Mouse (Mus musculus) lung, embryonic 14.5 days (tissue): ENCODE measurements around the gene Aprt. TPM values are rescaled to one million over a fixed set of nuclear protein-coding genes. Genes with fewer than 3 reads are reported as not detected.

Experiments
- ATAC-seq: fragments of 200-750 bp; cut with Nextera tagmentation; 2 replicates; pipeline ENCODE4 v1.8.0; 2017; ENCODE audit warnings: mild to moderate bottlenecking, moderate TSS enrichment, moderate library complexity; ENCODE audit not compliant: insufficient read depth
- DNase-seq: peaks from one replicate; pipeline ENCODE4 v3.0.0-alpha.2; 2015
- H3K27ac ChIP-seq: fragments of 300-500 bp; sonication (generic); 2 replicates; pipeline ENCODE4 v1.5.1; 2014; ENCODE audit warnings: low read depth, mild to moderate bottlenecking, moderate library complexity
- H3K27me3 ChIP-seq: fragments of 300-500 bp; sonication (generic); 2 replicates; pipeline ENCODE4 v1.6.1; 2014; ENCODE audit warnings: low read length, control low read depth; ENCODE audit not compliant: insufficient read depth
- H3K36me3 ChIP-seq: fragments of 300-500 bp; sonication (generic); 2 replicates; pipeline ENCODE4 v1.6.1; 2014; ENCODE audit warnings: control low read depth; ENCODE audit not compliant: insufficient read depth
- H3K4me1 ChIP-seq: fragments of 300-500 bp; sonication (generic); 2 replicates; pipeline ENCODE4 v1.6.1; 2014; ENCODE audit warnings: antibody characterized with exemption, control low read depth; ENCODE audit not compliant: insufficient read depth
- H3K4me2 ChIP-seq: fragments of 300-500 bp; sonication (generic); 2 replicates; pipeline ENCODE4 v1.6.1; 2014; ENCODE audit warnings: mild to moderate bottlenecking
- H3K4me3 ChIP-seq: fragments of 300-500 bp; sonication (generic); 2 replicates; pipeline ENCODE4 v1.5.1; 2014; ENCODE audit warnings: low read depth, low read length
- H3K9ac ChIP-seq: fragments of 300-500 bp; sonication (generic); 2 replicates; pipeline ENCODE4 v1.6.1; 2014
- H3K9me3 ChIP-seq: fragments of 300-500 bp; sonication (generic); 2 replicates; pipeline ENCODE4 v1.6.1; 2016; ENCODE audit warnings: low read depth, low read length, control low read depth
- CTCF ChIP-seq: IDR thresholded peaks from 2 replicates; pipeline ENCODE4 v1.5.1; 2016; ENCODE audit warnings: antibody characterized with exemption, low read depth
- WGBS: fragments of 180-500 bp; shearing (Covaris S2); extraction: QIAGEN DNeasy Blood & Tissue Kit; methylation state at CpG from one replicate; pipeline ENCODE4 v1.1.7; 2014; 5-methylcytosine and 5-hydroxymethylcytosine counted together
- microRNA-seq: library from miRNA; unstranded; fragments of <30 nt; microRNA quantifications from one replicate; pipeline ENCODE4, GENCODE M21; 2016; ENCODE audit warnings: borderline number of aligned reads
- polyA plus RNA-seq: library from polyadenylated mRNA; unstranded; fragments of >200 nt; fragmentation: Nextera tagmentation; extraction: Ambion mirVana; gene quantifications from 2 replicates; pipeline ENCODE4 v1.2.1, GENCODE M21; 2014

Gene Aprt
- polyA plus RNA-seq, 1 experiment from 2014 or later = 366 TPM

DNA sequence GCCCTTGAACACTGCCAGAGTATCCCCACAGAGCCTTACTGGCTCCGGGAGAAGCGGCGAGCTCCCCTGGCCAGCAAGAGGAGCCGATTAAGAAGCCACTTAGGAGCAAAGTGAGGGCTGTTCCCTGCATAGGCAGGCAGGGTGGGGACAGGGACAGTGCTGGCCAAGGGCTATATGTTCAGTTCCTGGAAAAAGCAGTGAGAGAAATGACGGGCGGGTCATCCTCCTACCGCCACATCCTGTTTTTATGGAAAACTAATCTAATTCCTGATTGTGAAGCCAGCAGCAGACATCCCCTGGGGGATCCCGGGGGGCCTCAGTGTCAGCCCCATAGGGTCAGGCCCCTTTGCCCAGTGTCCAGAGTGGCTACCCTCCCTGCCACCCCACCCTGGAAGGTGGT lies 45.4 kb downstream of the Aprt start:
- Histone ChIP-seq H3K27ac (0 out of 2 replicates have a peak overlapping the region, but pooled peaks have one; percentile 26), H3K9ac (no peak overlapping the region), H3K9me3 (no peaks in the 10 kb centered on the region), H3K4me2 (no peak overlapping the region), H3K36me3 (no peaks in the 10 kb centered on the region), H3K4me1 (peaks cover 13% of the 10 kb centered on the region), H3K4me3 (no peak overlapping the region), H3K27me3 (no peaks in the 10 kb centered on the region)
- DNase-seq (no peak), ATAC-seq (no peak)
- TF ChIP-seq CTCF = no peak
- WGBS = 68% methylated on average over 8 of the region's 8 CpGs

DNA sequence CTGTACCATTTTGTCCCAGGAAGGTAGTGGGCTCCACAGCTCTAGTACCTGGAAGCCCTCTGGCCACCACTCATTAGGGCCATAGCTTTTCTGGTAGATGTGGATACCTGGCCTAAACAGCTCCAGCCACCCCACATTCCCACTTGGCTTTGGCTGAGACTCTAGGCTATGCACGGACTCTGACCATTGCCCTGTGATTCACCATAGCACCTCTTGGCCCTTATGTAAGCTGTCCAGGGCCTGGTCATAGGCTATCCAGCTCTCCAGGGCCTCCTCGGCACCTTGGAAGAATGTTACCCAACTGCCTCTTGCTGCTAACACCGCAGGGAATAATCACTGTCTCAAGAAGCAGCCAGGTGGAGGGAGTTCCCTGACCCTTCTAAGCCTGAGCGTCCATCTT lies 47.5 kb downstream of the Aprt start:
- H3K9me3 ChIP-seq = no peaks in the 10 kb centered on the region
- no peak overlapping the region for H3K27ac ChIP-seq
- H3K4me3 ChIP-seq = no peak overlapping the region
- no peak overlapping the region for H3K4me2 ChIP-seq
- WGBS = 84% methylated on average over 4 of the region's 4 CpGs
- TF ChIP-seq CTCF = no peak
- ATAC-seq = no peak
- no peak for DNase-seq
- no peaks in the 10 kb centered on the region for H3K27me3 ChIP-seq
- H3K4me1 ChIP-seq = peaks cover 28% of the 10 kb centered on the region
- no peak overlapping the region for H3K9ac ChIP-seq
- 0 out of 2 replicates have a peak, but pooled peaks cover 4% of the 10 kb centered on the region for H3K36me3 ChIP-seq

DNA sequence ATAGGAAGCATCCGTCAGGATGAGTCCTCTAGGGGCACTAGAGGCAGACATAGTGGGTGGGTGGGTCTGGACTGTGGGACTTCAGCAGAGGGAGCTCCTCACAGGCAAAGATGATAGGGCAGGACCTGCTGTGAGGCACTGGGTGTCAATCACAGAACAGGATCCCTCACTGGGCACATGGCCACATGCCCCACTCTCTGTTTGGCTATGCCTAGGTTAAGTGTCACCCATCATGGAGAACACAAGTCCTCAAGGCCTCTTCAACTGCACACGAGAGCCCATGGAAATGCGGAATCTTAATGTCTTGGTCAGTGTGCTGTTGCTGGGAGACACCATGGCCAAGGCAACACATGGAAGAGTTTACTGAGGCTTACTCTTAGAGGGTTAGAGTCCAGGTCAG lies 48.8 kb downstream of the Aprt start:
- WGBS = 88% methylated on average over 3 of the region's 3 CpGs
- 0 out of 2 replicates have a peak, but pooled peaks have one; percentile 6 for TF ChIP-seq CTCF
- H3K4me2 ChIP-seq = no peak overlapping the region
- ATAC-seq = no peak
- no peak overlapping the region for H3K27ac ChIP-seq
- no peak for DNase-seq
- no peaks in the 10 kb centered on the region for H3K27me3 ChIP-seq
- no peaks in the 10 kb centered on the region for H3K9me3 ChIP-seq
- 0 out of 2 replicates have a peak, but pooled peaks cover 4% of the 10 kb centered on the region for H3K36me3 ChIP-seq
- peaks cover 40% of the 10 kb centered on the region for H3K4me1 ChIP-seq
- no peak overlapping the region for H3K9ac ChIP-seq
- H3K4me3 ChIP-seq = no peak overlapping the region

DNA sequence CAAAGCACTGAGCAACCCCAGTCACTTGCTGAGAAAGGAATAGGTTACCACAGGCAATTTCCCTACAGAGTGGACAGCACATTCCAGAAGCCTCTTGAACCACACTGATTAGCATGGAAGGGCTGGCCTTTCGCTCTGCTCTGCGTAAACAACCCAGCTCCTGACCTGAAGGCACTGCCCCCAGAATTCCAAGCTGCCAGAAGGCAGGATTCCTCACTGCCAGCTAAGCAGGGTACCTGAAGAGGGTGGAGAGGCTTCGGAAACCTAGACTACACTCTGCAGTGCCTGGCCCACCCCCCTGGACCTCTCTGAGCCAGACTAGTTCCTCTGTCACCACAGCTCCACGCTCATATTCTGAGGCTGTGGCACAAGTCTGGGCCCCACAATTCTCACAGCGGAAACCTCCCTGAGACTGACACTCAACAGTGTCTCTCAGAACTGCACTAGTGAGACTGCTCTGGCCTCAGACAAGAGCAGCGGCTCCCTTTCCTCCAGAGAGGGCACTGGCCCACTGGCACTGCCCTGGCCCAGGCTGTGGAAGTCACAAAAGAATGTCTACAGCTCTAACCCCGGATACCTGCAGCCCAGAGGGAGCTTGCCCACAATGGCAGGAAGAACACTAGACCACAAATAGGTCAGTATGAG lies 50.1 kb downstream of the Aprt start:
- Histone ChIP-seq H3K27ac (peak overlapping the region; percentile 72), H3K36me3 (0 out of 2 replicates have a peak, but pooled peaks cover 4% of the 10 kb centered on the region), H3K4me2 (0 out of 2 replicates have a peak overlapping the region, but pooled peaks have one; percentile 10), H3K9ac (peak overlapping the region; percentile 25; the same call in 1 of the 2 replicates), H3K4me1 (peaks cover 40% of the 10 kb centered on the region), H3K9me3 (no peaks in the 10 kb centered on the region), H3K27me3 (no peaks in the 10 kb centered on the region), H3K4me3 (no peak overlapping the region)
- WGBS = 43% methylated on average over 7 of the region's 7 CpGs
- TF ChIP-seq CTCF = no peak
- ATAC-seq = peak; percentile 55
- peak; percentile 55 for DNase-seq

DNA sequence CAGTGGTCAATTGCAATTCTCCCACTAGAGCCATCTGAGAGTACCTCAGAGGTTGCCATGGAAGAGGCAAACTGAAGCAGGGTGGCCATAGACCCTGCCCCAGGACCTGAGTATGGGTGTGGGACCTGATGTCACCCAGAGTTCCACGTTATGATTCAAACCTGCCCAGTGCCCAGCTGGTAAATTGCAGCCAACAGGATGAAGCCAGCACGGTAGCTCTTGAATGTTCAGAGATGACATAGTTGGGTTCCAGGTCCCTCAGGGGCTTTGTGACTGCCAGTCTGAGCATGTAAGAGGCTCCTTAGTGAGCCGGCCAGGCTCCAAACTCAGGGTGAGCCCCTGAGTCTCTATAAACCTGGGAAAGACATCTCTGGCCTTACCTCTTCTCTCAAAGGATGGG lies 50.6 kb downstream of the Aprt start:
- H3K9ac ChIP-seq = 0 out of 2 replicates have a peak overlapping the region, but pooled peaks have one; percentile 25

DNA sequence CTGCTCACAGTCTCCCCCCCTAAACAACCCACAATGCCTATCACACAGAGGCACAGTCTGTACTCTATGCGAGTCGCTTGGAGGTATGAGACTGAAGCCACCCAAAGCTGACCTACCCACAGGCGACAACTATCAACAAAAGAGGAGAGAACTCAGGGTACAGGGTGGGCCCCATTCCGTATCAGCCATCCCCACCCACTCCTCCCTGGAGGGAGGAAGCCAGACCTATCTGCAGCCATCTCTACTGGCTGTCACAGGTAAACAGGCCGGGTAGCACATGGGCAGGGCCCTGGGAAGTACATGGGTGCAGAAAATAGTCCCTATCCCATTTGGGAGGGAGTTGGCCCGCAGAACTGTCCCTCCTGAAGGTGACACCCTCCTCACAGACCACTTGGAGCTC lies 51.7 kb downstream of the Aprt start:
- WGBS = 71% methylated on average over 6 of the region's 6 CpGs
- Histone ChIP-seq H3K4me1 (peaks cover 44% of the 10 kb centered on the region), H3K9ac (0 out of 2 replicates have a peak overlapping the region, but pooled peaks have one; percentile 23), H3K9me3 (no peaks in the 10 kb centered on the region), H3K27me3 (no peaks in the 10 kb centered on the region), H3K4me2 (no peak overlapping the region), H3K27ac (peak overlapping the region; percentile 68; the same call in 1 of the 2 replicates), H3K36me3 (0 out of 2 replicates have a peak, but pooled peaks cover 4% of the 10 kb centered on the region), H3K4me3 (no peak overlapping the region)
- ATAC-seq (no peak), DNase-seq (no peak)
- TF ChIP-seq CTCF = no peak

More for the DNA sequence above, 50.6 kb downstream of the Aprt start:
- ATAC-seq = no peak
- 49% methylated on average over 3 of the region's 3 CpGs for WGBS
- H3K27me3 ChIP-seq = no peaks in the 10 kb centered on the region
- 0 out of 2 replicates have a peak overlapping the region, but pooled peaks have one; percentile 10 for H3K4me2 ChIP-seq
- peak overlapping the region; percentile 72 for H3K27ac ChIP-seq
- H3K9me3 ChIP-seq = no peaks in the 10 kb centered on the region
- no peak for TF ChIP-seq CTCF
- peaks cover 40% of the 10 kb centered on the region for H3K4me1 ChIP-seq
- DNase-seq = no peak
- 0 out of 2 replicates have a peak, but pooled peaks cover 4% of the 10 kb centered on the region for H3K36me3 ChIP-seq
- H3K4me3 ChIP-seq = no peak overlapping the region

Small RNA genes lying within 50 kb of the gene (microRNA-seq; reads per million reads assigned to microRNA genes)
- not detected for gene Mir6396

Other genes starting within 250 kb of the Aprt start
- not detected in 2 replicates for gene Trhr2, start 216.2 kb downstream of the Aprt start, polyA plus RNA-seq
- gene Zc3h18, start 200.3 kb downstream of the Aprt start, polyA plus RNA-seq = 42.4 and 44.3 TPM in 2 replicates
- gene Il17c, start 154.9 kb downstream of the Aprt start, polyA plus RNA-seq = 0.27 TPM in 1 of 2 replicates, not detected in the other
- gene Cyba, start 144.0 kb downstream of the Aprt start, polyA plus RNA-seq = 165 and 175 TPM in 2 replicates
- 27.1 and 29.5 TPM in 2 replicates for gene Mvd, start 133.5 kb downstream of the Aprt start, polyA plus RNA-seq
- 0.87 and 1.3 TPM in 2 replicates for gene Snai3, start 116.2 kb downstream of the Aprt start, polyA plus RNA-seq
- 34.7 and 37.2 TPM in 2 replicates for gene Rnf166, start 100.8 kb downstream of the Aprt start, polyA plus RNA-seq
- gene Ctu2, start 100.8 kb downstream of the Aprt start, polyA plus RNA-seq = 45.4 and 56.2 TPM in 2 replicates
- gene Piezo1, start 25.6 kb downstream of the Aprt start, polyA plus RNA-seq = 26.6 and 27.7 TPM in 2 replicates
- gene Cdt1, start 8.9 kb downstream of the Aprt start, polyA plus RNA-seq = 47.1 and 50.3 TPM in 2 replicates
- gene Galns, start 34.6 kb upstream of the Aprt start, polyA plus RNA-seq = 11.7 and 12.5 TPM in 2 replicates
- gene Trappc2l, start 34.7 kb upstream of the Aprt start, polyA plus RNA-seq = 49.7 and 57.2 TPM in 2 replicates
- not detected in 2 replicates for gene Pabpn1l, start 45.8 kb upstream of the Aprt start, polyA plus RNA-seq
- gene Cbfa2t3, start 122.2 kb upstream of the Aprt start, polyA plus RNA-seq = 4.7 and 5.7 TPM in 2 replicates
- 14.8 and 17.7 TPM in 2 replicates for gene Acsf3, start 198.6 kb upstream of the Aprt start, polyA plus RNA-seq